Mouse (Mus musculus): ENCODE measurements at regions not wholly inside any gene's neighbourhood (a gene's known extent, or its start where the extent isn't known, plus 50 kb on each side); places are given as distances from the start of the nearest gene placed in this dataset.

DNA sequence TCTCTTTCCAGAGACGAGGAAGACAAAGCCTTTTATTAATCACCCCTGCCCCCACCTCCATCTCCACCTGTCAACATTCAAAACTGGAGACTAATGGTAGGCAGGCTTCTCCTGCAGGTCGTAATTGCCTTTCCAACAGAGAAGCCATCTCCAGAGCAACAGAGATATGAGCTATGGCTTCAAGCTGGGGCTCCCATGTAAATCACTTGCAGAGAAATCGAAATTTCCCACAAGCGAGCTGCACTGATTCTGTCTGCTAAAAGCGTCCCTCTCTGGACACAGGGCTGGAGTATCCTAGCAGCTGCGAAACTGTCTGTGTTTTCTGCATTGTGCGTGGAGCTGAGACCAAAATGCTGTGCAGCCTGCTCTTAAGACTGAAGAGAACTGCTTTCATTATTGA is 176.6 kb downstream of the Cartpt start:
- TF ChIP-seq CTCF (IDR thresholded peaks at IDR 0.05; ENCODE audit: low read depth) (no peak), EP300 (IDR thresholded peaks at IDR 0.05; ENCODE audit: low read depth) (no peak)

Measured in liver, postnatal 0 days (tissue).